Mouse (Mus musculus) cortical plate, adult 2 months (tissue): ENCODE measurements at regions not wholly inside any gene's neighbourhood (a gene's known extent, or its start where the extent isn't known, plus 50 kb on each side); places are given as distances from the start of the nearest gene placed in this dataset.

ENCODE experiments used
- CTCF ChIP-seq: fragments of 200-500 bp; IDR thresholded peaks from 2 replicates; pipeline ENCODE4 v1.5.1; 2011; ENCODE audit warnings: mild to moderate bottlenecking, control low read depth, low read length; ENCODE audit not compliant: insufficient read depth; ENCODE audit errors: extremely low read depth
- POLR2A ChIP-seq: fragments of 200-500 bp; IDR thresholded peaks from 2 replicates; pipeline ENCODE4 v1.6.1; 2011; ENCODE audit warnings: mild to moderate bottlenecking, low read length, control low read depth; ENCODE audit not compliant: insufficient read depth; ENCODE audit errors: extremely low read depth

- no peak for TF ChIP-seq CTCF
- TF ChIP-seq POLR2A = no peak
Measured at GRCm38 (mm10) chr9:59232682-59233081, 58.7 kb upstream of the Adpgk start.
